Mouse (Mus musculus) retina, embryonic 14.5 days (tissue): ENCODE measurements around the gene Oard1.

Source experiments
- DNase-seq: peaks from one replicate; pipeline ENCODE4 v3.0.0-alpha.2; 2015; ENCODE audit warnings: low spot score

The Oard1 gene

DNA sequence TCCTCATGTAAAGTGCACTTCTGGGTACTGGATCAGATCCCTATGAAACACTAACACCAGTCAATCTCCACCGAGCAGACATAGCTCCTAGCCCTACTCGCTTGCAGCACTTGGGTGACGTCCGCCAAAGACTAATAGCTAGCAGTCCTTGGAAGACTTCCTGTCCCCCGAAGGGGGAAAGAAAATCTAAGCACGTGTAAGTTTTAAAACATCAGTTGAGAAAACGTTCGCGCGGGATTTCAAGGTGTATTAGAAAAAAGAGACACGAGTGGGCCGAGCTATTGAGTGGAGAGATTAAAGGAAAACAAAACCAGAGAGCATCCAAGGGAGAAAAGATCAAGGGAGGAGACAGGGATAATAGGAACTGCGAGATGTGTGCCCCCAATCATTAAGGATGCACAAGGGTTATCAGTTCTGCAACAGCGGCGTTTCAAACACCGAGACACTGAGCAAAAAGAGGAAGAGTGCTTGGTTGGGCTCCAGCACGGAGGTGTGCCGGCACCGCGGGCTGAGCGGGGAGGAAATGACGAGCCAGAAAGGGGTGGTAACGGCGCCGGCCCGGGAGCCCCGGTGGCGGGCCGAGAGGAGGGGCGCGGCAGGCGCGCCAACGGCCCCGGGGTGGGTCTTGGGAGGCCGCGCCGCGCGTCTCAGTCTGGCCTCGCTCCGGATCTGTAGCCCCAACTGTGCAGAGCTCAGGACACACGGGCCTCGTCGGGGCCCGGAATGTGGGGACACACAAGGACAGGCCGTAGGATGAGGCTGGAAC is 1.1 kb upstream of the Oard1 start:
- peak; percentile 77 for DNase-seq

DNA sequence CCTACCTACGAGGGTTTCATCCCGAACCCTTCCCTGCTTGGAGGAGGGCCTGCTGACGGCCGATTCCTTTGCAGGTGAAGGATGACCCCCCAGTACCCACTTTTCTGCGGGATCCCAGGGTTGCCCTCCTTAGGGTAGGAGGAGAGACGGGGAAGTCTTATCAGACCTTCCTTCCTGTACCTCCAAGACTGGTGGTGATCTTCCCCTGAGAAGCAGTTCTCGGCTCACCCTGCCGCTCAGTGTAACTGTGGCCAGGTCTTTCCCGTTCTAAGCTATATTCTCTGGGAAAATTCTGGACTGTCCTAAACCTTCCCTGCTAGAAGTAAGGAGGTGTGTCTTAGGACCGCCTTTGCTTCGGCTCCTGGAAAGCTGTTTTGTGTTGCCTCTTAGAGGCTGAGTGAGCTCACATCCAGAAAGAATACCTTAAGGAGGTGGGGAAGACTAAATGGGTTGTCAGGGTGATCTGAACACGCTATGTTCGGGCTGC is 528 bp downstream of the Oard1 start:
- no peak for DNase-seq

DNA sequence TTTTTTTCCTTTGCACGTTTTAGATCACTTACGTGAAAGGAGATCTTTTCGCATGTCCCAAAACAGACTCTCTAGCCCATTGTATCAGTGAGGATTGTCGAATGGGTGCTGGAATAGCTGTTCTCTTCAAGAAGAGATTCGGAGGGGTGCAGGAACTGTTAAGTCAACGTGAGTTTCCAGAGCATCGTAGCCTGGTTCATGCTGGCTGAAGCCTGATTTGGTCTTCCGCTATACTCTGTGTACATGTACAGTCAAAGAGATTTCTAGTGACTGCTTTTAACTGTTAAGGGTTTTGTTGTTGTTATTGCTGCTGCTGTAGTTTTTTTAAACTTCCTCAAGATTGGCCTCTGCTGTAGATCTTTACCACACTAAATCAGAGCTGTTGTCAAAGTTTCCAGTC is 1.4 kb downstream of the Oard1 start:
- DNase-seq: no peak

DNA sequence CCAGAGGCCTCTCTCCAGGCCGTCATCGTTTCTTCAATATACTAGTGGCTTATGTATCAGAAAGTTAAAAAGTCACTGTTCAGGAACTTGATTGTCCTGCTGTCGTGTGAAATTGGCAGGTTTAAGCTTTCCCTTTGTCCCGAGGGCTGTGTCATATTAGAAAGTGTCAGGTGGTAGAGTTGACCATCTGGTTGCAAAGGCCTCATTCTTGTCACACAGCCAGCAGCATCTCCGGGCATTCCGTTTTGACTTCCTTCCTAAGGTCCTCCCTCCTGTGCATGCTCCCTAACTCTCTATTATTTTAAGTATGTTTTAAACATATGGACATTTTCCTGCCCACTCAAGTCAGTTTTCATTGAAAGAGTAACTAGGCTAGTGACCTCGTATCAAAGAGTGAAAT is 6.2 kb downstream of the Oard1 start:
- no peak for DNase-seq

DNA sequence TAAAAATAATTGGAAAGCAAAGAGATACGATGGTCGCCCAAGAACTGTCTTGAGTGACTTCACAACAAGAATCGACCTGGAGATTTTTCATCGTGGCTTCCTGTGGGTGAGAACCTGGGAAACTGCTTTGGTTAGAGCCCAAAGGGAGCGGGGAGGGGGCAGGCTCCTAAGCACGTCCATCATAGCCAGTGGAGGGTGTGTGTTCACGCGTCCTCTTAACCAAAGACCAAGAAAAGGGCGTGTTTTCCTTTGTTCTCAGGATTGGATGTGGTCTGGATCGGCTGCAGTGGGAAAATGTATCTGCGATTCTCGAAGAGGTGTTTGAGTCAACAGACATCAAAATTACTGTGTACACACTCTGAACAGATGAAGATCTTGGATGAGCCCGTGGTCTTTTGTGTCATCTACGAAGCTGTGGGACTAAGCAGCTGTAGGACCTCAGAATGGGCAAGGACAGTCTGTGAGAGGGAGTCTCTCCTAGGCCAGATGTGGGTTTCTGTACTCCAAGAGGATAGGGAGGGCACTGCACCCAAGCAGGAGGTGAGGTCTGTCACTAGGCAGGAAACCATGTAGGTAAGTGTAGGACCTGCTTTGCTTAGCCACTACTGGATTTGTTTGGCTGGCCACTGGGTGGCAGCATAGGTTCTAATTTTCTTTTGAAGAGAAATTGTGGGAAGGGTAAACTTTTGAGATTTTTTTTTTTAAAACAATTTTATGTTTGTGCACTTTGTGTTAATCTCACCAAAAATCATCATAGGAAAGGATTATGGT is 6.8 kb downstream of the Oard1 start:
- peak; percentile 77 for DNase-seq

DNA sequence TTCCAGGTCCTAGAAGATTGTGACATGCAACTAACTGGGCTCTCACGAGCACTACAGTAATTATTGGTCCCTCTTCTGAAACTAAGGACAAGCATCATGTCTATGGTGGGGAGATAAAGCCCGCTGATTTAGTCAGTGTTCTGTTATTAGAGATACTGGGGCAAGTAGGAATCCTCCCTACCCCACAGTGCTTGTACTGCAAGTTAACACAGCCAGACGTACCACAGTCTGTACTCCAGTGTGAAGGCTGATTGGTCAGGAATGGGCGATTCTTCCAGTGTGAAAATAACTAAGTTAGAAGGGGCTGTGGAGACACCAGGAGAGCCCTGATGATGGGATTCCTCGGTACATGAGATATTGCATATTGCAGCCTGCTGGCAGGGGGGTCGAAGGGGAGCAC is 7.7 kb downstream of the Oard1 start:
- DNase-seq: no peak

DNA sequence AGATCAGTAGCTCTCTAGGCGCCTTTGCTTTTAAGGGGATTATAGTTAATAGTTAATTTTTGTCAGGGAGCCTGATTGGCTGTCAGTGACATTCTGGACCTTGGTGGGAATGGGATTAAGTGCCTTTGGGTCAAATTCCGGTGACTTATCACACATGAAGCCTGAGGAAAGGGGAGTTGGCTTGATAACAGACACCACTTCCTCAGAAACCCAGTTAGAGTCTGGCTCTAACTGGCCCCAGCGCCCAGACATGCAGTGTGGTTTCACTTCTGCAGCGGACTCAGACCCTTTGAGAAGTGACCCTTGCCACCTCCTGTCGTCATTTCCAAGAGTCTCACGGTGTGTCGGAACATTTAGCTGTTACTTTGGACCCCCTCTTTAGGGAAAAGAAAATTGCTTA is 8.4 kb downstream of the Oard1 start:
- no peak for DNase-seq

DNA sequence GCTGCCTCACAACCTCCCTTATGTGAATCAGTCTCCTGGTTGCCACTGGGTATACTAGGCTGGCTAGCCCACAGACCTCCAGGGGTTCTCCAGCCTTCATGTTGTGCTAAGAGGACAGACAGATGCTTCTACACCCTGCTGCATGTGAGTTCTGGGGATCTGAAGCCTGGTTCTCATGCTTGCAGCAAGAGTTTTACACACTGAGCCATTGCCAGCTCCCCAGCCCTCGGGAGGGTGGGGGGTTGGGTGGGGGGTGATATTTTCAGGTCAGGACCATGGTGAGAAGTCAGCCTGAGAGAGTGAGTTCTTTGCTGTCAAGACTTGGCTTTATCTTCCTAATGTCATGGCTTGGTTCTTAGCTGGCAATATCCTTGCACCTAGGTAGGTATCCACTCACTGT is 9.0 kb downstream of the Oard1 start:
- DNase-seq: no peak

DNA sequence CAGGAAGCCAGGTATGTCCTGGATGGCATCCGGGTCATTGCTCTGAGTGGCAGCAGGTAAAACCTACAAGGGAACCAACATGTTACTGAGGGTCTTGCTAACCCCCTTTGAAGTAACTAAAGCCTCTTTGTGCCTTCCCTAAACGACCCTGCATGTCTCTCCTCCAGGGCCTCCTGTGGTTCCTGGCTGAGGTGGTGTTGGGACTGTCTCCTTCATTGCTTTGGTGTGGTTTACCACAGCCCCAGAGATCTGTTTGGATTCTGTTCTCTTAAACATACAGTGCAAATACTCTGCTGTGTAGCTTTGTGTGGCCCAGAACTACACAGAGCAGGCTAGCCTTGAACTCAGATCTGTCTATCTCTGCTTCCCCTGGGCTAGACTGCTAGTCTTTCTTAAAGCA is 9.8 kb downstream of the Oard1 start:
- DNase-seq: no peak

DNA sequence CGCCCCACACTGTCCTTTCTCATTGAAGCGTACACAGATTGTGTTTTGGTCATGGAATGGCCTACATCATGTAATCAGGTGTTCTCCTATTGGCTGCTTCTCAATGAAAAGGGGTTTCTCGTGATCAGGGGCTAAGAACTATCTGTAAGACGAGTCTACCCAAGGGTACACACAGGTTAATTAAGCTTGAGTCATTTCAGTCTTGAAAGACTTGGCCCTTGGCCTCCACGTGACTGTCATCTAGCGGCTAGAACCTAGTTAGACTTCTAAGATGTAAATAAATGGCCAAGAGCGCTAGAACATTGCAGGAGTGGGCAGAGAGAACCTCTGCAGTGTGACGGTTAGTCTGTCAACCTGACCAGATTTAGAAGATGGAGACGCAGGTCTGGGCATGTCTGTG is 14.4 kb downstream of the Oard1 start:
- DNase-seq: no peak

DNA sequence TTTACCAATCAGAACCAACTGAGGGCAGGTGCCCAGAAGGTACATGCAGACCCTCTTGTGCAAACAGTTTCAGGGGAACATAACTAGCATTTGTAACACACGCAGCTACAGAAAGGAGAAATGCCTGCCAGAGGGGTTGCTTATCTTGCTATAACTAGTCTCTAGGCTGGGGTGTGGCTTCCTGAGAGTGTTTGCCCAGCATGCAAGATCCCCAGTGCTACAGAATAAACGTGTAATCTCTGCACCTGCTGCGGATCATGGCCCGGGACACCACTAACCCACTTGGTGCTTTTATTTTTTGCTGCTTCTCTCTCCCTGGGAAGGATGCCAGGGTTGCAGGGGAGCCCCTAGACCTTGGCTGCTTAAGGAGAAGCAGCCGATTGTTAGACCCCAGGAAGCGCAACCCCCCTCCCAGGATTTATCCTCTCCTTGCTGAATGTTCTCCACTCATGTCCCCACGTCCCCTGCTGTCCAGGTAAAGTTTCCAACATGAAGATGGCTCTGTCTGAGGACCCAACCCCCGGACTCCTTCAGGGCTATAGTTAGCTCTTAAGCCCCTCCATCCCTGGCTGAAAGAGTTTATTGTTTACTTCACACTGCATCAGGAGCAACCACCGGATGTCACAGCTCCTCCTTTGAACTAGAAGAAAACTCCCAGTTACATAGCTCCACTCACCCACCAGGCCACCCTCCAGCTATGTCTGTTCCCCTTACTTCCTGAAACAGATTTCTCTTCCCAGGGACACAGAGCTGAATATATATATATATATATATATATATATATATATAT is 16.2 kb downstream of the Oard1 start:
- DNase-seq: no peak

DNA sequence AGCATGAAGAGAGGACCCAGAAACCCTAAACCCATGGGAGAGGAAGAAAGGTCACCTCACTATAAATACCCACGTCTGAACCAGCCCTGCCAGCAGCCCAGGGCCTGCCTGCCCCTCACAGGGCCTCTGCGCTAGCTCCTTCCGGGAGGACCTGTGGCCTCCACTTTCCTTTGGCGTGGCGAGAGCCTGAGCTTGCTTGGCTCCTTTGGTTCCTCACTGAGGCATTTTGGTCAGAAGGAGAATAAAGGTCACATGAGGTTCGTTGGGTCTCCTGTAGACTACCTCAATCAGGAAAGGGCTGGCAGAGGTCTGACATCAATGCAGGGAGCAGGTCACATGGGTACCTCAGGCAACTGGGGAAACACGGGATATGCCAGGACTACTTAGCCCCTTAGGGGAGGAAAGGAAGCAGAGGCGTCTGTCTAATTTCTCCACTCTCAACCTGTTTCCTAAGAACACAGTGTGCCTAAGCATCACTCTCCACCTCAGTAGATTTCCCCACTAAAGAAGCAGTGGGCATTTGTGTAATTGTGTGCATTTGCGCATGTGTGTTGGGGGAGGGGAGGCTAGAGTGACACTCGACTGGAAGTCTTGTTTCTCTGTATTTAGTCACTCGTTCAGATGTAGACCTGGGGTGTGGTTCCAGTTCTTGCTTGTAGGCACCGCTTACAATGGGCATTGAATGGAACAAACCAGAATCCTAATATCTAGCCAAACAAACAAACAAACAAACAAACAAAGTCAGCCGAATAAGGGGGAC is 17.4 kb downstream of the Oard1 start:
- DNase-seq: no peak

DNA sequence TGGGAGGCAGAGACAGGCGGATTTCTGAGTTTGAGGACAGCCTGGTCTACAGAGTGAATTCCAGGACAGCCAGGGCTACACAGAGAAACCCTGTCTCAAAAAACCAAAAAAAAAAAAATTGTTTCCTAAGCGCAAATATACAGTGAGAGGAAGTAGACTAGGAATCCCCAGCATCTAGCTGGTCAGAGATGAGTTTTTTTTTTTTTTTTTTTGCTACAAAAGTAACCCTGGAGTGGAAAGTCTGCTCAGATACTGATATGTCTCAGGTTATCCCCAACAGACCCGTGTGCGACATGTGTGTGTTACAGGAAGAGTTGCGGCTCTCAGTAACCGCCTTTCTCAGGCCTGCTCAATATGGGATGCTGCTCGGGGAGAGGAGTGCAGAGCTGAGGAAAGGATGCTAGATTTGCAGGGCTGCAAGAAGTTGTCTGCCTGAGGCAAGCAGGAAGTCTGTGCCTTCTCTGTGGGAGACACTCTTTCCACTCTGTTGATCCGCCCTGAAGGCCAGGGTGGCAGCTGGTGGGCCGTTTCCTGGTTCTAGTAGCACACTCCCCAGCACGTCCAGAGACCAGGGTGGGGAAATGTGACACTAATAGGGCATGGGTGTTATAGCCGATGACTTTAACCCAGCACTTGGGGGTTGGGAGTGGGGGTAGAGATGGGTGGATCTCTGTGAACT is 18.2 kb downstream of the Oard1 start:
- no peak for DNase-seq

DNA sequence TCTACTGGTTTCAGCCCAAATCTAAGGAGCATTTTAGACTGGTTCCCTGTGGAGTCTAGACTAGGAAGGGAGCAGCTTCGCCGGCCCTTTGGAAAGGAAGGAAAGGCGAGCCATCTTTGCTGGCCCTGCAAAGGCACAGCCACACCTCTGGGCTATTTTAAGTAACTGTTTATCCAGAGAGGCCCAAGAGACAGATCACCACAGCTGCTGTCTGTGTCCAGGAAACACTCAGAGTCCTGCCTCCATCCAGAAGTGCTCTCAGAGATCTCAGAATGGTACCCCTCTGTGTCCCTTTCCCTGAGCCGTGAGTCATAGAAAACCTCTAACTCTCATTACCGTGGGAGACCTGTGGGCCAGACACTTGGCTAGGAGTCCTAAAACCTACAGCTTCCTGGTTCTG is 20.6 kb downstream of the Oard1 start:
- no peak for DNase-seq

DNA sequence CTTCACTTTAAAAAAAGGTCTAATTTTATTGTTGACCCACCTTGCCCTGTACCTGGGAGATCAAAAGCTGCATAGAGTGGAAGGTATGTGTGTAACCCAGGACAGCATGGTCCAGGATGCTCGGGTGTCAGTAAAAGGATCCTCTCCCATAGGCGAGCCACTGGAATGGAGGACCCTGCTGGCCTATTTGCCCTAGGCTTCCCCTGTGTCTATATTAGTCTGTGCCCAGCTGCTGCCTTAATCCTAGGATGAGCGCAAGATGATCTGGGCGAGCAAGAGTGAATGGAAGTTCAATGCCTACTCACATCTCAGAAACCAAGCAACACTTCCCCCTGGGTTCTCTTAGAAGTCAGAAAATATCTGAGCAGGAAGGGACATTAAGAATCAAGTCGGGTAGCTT is 21.2 kb downstream of the Oard1 start:
- DNase-seq: no peak

DNA sequence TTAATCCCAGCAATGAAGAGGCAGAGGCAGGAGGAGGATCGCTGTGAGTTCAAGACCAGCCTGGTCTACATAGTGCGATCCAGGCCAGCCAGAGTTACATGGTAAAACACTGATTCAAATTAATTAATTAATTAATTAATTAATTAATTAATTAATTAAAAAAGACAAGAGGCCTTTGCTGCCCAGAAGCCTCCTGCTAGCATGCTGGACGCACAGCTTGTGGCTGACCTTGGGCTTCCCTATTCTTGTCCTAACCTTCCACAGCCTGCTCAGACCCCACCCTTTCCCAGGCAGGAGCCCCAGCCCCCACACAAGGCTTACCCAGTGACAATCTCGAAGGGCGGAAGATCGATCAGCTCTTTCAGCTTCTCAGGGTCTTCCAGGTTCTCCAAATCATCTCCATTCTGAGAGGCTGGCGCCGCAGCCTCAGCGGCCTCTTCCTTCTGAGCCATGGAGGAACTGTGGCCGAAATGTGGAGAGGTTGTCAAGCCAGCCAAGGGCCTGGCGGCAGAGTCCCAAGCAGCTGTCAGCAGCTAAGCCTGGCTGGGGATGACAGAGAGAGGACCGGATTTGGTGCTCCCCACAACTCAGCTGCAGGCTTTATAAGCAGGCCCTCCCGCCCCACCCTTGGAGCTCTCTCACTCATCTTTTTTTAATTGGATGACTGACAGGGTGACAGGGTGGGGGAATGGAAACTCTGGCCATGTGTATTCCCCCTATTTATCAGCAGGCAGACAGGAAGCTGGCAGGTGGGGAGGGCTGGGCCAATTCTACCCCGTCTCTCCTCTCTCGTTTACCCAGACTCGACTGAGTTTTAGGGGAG is 22.6 kb downstream of the Oard1 start, which contains the start of gene Apobec2:
Gene Apobec2, minus strand, starts transcription at position 773 of the 823 bp plus-strand sequence.
- DNase-seq: no peak

DNA sequence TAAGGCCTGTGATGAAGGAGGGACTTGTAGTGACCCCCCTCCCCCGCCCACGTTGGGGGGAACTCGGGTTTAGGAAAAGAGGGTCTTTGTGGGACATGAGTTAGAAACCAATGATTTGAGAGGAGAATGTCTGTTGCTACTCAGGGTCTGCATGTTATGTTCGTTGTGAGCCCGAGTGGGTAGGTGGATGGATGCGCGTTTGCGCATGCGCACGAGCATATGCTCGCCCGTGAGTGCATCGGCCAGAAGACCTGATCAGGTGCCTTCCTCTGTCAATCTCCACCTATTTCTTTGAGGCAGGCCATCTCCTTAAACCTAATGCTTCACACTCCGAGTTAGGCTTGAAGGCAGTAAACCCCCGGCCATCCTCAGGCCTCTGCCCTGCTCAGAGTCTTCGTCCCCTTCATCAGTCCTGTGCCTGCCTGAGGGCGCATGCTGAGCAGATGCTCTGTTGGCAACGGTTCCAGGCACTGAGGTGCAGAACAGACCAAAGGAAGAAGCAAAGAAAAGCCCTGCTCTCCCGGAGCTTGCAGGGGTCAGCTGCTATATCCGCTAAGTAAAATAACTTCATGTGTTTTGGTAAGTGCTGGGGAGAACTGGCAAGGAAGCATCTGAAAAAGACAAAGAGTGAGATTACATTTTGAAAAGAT is 23.3 kb downstream of the Oard1 start:
- DNase-seq: no peak

DNA sequence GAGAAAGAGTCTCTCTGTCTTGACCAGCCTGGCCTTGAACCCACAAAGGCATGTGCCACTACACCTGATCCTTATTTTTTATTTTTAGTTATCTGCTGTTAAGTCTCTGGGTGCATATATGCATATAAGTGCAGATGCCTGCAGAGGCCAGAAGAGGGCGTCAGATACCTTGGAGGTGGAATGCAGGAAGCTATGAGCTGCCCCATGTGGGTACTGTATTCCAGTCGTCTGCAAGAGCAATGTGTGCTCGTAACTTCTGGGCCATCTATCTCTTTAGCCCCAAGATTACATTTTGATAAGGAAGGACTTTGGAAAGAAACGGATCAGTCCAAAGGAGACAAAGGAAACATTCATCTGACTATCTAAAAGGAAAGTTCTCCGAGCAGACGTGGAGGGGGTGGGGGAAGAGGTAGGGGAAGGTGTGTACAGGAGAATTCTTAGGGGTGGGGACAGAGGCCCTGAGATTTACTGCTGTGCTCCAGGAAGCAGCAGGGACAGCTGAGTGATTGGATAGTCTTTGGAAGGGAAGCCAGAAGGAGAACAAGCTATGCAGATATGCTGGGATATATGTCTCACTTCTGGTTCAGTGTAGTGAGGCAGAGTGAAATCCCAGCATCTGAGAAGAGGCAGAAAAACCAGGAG is 24.0 kb downstream of the Oard1 start:
- DNase-seq: no peak

DNA sequence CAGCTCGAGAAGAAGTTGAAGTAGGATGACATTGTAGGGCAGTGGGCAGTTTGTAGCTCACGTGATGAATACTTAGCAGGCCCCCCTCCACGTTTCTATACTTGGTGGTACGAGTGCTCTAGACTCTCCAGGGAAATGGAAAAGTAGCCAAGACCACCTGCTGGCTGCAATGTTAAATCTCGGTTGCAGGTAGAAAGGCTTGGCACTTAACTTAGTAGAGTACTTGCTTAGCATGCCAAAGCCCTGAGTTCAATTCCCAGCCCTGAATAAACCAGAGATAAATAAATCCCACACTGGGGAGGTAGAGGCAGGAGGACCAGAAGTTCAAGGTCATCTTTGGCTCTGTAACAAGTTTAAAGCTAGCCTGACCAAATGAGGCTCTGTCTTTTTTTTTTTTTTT is 24.7 kb downstream of the Oard1 start:
- DNase-seq: no peak
